Mouse (Mus musculus): Measurements from ENCODE around the gene Gm28048.

Gm28048 gene

GRCm38 (mm10) chr11:22989786-22990185 lies 7.9 kb upstream of the Gm28048 start:
- DNase-seq (ENCODE audit: low spot score): no peak

- DNase-seq (ENCODE audit: low spot score): no peak
Observed at GRCm38 (mm10) chr11:22987357-22987756, 5.5 kb upstream of the Gm28048 start.

GRCm38 (mm10) chr11:22985510-22985909 lies 3.6 kb upstream of the Gm28048 start:
- no peak for DNase-seq (ENCODE audit: low spot score)

- DNase-seq (ENCODE audit: low spot score): no peak
Observed at GRCm38 (mm10) chr11:22982846-22983245, 956 bp upstream of the Gm28048 start.

GRCm38 (mm10) chr11:22981543-22981950 lies 343 bp downstream of the Gm28048 start:
- DNase-seq (ENCODE audit: low spot score): no peak

GRCm38 (mm10) chr11:22981041-22981440 lies 849 bp downstream of the Gm28048 start:
- no peak for DNase-seq (ENCODE audit: low spot score)

GRCm38 (mm10) chr11:22979221-22979620 lies 2.7 kb downstream of the Gm28048 start:
- DNase-seq (ENCODE audit: low spot score): no peak

- DNase-seq (ENCODE audit: low spot score): no peak
Observed at GRCm38 (mm10) chr11:22978711-22979110, 3.2 kb downstream of the Gm28048 start.

- DNase-seq (ENCODE audit: low spot score): no peak
Observed at GRCm38 (mm10) chr11:22978215-22978614, 3.7 kb downstream of the Gm28048 start.

- no peak for DNase-seq (ENCODE audit: low spot score)
Observed at GRCm38 (mm10) chr11:22973599-22973998, 8.3 kb downstream of the Gm28048 start.

- peak; percentile 90 for DNase-seq (ENCODE audit: low spot score)
Observed at GRCm38 (mm10) chr11:22972746-22973526, 9.0 kb downstream of the Gm28048 start.

- DNase-seq (ENCODE audit: low spot score): peak; percentile 73
Observed at GRCm38 (mm10) chr11:22971835-22972709, 9.8 kb downstream of the Gm28048 start, which contains the start of gene Zrsr1. Gene Zrsr1, plus strand, starts transcription at chr11:22972005.

GRCm38 (mm10) chr11:22970546-22970945 lies 11.3 kb downstream of the Gm28048 start:
- DNase-seq (ENCODE audit: low spot score): no peak

- DNase-seq (ENCODE audit: low spot score): no peak
Observed at GRCm38 (mm10) chr11:22969486-22969885, 12.4 kb downstream of the Gm28048 start.

GRCm38 (mm10) chr11:22965503-22965902 lies 16.4 kb downstream of the Gm28048 start:
- no peak for DNase-seq (ENCODE audit: low spot score)

GRCm38 (mm10) chr11:22964401-22964800 lies 17.5 kb downstream of the Gm28048 start:
- no peak for DNase-seq (ENCODE audit: low spot score)

- DNase-seq (ENCODE audit: low spot score): no peak
Observed at GRCm38 (mm10) chr11:22962101-22962500, 19.8 kb downstream of the Gm28048 start.

GRCm38 (mm10) chr11:22957791-22958374 lies 24.0 kb downstream of the Gm28048 start:
- no peak for DNase-seq (ENCODE audit: low spot score)

- peak; percentile 33 for DNase-seq (ENCODE audit: low spot score)
Observed at GRCm38 (mm10) chr11:22956830-22957229, 25.1 kb downstream of the Gm28048 start.

- DNase-seq (ENCODE audit: low spot score): no peak
Observed at GRCm38 (mm10) chr11:22956346-22956745, 25.5 kb downstream of the Gm28048 start.

- DNase-seq (ENCODE audit: low spot score): no peak
Observed at GRCm38 (mm10) chr11:22952668-22953067, 29.2 kb downstream of the Gm28048 start.

GRCm38 (mm10) chr11:22950131-22950530 lies 31.8 kb downstream of the Gm28048 start:
- DNase-seq (ENCODE audit: low spot score): no peak

GRCm38 (mm10) chr11:22949101-22949500 lies 32.8 kb downstream of the Gm28048 start:
- no peak for DNase-seq (ENCODE audit: low spot score)
